Mouse (Mus musculus): ENCODE results near the gene Tsg101. TPM values are rescaled to one million over a fixed set of nuclear protein-coding genes. Genes with fewer than 3 reads are reported as not detected.

The Tsg101 gene
- polyA plus RNA-seq (2012; ENCODE audit: low replicate concordance), result 32.6 and 38.8 TPM in 2 replicates

GRCm38 (mm10) chr7:46919551-46920176 is at the start of gene Tsg101:
Gene Tsg101 (minus strand): TSS chr7:46919969.

DNA sequence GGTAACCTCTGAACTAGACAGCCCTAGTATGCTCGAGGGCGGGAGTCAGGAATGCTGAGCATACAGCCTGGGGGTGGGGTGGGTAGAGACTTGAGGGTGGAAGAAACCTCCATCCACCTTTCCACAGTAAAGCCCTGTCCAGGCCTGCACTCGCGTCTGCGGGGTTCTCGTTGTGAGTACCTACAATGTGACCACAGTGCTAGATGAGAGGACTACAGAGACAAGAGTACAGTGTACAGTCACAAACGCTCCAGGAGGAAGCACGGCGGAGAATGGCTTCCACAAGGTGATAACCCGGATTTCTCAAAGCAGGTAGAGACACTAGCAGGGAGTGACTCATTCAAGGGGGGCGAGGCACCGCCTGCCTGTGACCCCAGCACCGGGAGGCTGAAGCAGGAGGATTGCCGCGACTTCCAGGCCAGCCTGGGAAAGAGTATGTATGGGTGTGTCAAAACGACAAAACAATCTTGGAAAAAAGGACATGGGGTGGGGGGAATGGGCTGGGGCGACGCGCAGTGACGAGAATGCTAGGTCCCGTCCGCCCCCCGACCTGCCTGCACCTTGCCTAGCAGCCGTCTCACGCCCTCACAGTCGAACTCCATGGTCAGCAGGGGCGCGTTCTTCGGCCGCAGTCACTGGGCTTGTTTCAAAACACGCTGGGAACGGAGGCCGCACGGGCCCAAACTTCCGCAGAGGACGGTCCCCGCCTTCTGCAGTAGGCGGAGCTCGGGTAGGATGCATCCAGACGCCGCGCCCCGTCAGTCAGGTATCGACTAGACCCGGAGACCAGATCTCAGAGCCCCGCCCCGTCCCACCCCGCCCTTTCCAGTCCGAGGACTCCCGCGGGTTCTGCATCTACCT is 38.3 kb upstream of the Tsg101 start, which contains the start of gene Uevld:
TSS of gene Uevld (minus strand) at position 697 of the 861 bp plus-strand sequence.

GRCm38 (mm10) chr7:46860996-46861395 is 58.8 kb downstream of the Tsg101 start, which contains the start of gene Ldhc:
Gene Ldhc (plus strand): TSS chr7:46861203.

GRCm38 (mm10) chr7:46840787-46841525 is 78.8 kb downstream of the Tsg101 start, which contains the start of gene Ldha:
Gene Ldha (plus strand): TSS chr7:46841475.

Other genes with a start within 250 kb of the Tsg101 start
- gene Tph1, start 247.4 kb downstream of the Tsg101 start, polyA plus RNA-seq (2012; ENCODE audit: low replicate concordance), result 0.03 TPM in 1 of 2 replicates, not detected in the other
- gene Saal1, start 209.3 kb downstream of the Tsg101 start, polyA plus RNA-seq (2012; ENCODE audit: low replicate concordance), result 1.6 TPM in 2 replicates
- gene Saa3, start 204.3 kb downstream of the Tsg101 start, polyA plus RNA-seq (2012; ENCODE audit: low replicate concordance), result 0.25 and 8.7 TPM in 2 replicates
- gene Saa4, start 187.4 kb downstream of the Tsg101 start, polyA plus RNA-seq (2012; ENCODE audit: low replicate concordance), result not detected in 2 replicates
- not detected in 2 replicates for gene Saa1, start 177.0 kb downstream of the Tsg101 start, polyA plus RNA-seq (2012; ENCODE audit: low replicate concordance)
- gene Saa2, start 168.2 kb downstream of the Tsg101 start, polyA plus RNA-seq (2012; ENCODE audit: low replicate concordance), result not detected in 2 replicates
- gene Hps5, start 123.9 kb downstream of the Tsg101 start, polyA plus RNA-seq (2012; ENCODE audit: low replicate concordance), result 6.4 and 8.8 TPM in 2 replicates
- gene Gtf2h1, start 123.9 kb downstream of the Tsg101 start, polyA plus RNA-seq (2012; ENCODE audit: low replicate concordance), result 19.8 and 38.6 TPM in 2 replicates
- gene Ldha, start 78.5 kb downstream of the Tsg101 start, polyA plus RNA-seq (2012; ENCODE audit: low replicate concordance), result 133 and 232 TPM in 2 replicates
- gene Ldhc, start 58.8 kb downstream of the Tsg101 start, polyA plus RNA-seq (2012; ENCODE audit: low replicate concordance), result not detected in 2 replicates
- 0.37 and 0.39 TPM in 2 replicates for gene Uevld, start 38.6 kb upstream of the Tsg101 start, polyA plus RNA-seq (2012; ENCODE audit: low replicate concordance)
- gene Gm9999, start 63.6 kb upstream of the Tsg101 start, polyA plus RNA-seq (2012; ENCODE audit: low replicate concordance), result not detected in 2 replicates
- 8.2 and 10.0 TPM in 2 replicates for gene Spty2d1, start 88.4 kb upstream of the Tsg101 start, polyA plus RNA-seq (2012; ENCODE audit: low replicate concordance)
- gene Tmem86a, start 130.6 kb upstream of the Tsg101 start, polyA plus RNA-seq (2012; ENCODE audit: low replicate concordance), result 25.1 and 30.7 TPM in 2 replicates
- 0.94 and 2.1 TPM in 2 replicates for gene Ptpn5, start 213.7 kb upstream of the Tsg101 start, polyA plus RNA-seq (2012; ENCODE audit: low replicate concordance)

Data from hematopoietic multipotent progenitor cell, adult 10-12 weeks (in vitro differentiated cells).